Mouse (Mus musculus): ENCODE measurements around the gene Tatdn2.

The Tatdn2 gene

GRCm38 (mm10) chr6:113696582-113697221 is at the start of gene Tatdn2:
Gene Tatdn2 (plus strand): TSS chr6:113697050.
- in situ Hi-C loops (cut with MboI; ENCODE audit: unreplicated experiment in 2 of 2), result no loop called here

- in situ Hi-C loops (cut with MboI; ENCODE audit: unreplicated experiment in 2 of 2), result no loop called here
Measured at GRCm38 (mm10) chr6:113649346-113650196, 47.3 kb upstream of the Tatdn2 start.

GRCm38 (mm10) chr6:113650197-113650640 is 46.6 kb upstream of the Tatdn2 start:
- in situ Hi-C loops (cut with MboI; ENCODE audit: unreplicated experiment in 2 of 2), result no loop called here

- in situ Hi-C loops (cut with MboI; ENCODE audit: unreplicated experiment in 2 of 2), result no loop called here
Measured at GRCm38 (mm10) chr6:113651626-113652025, 45.2 kb upstream of the Tatdn2 start.

- in situ Hi-C loops (cut with MboI; ENCODE audit: unreplicated experiment in 2 of 2), result no loop called here
Measured at GRCm38 (mm10) chr6:113653551-113653950, 43.3 kb upstream of the Tatdn2 start.

- in situ Hi-C loops (cut with MboI; ENCODE audit: unreplicated experiment in 2 of 2), result no loop called here
Measured at GRCm38 (mm10) chr6:113654102-113654501, 42.7 kb upstream of the Tatdn2 start.

GRCm38 (mm10) chr6:113654753-113655397 is 42.0 kb upstream of the Tatdn2 start:
- in situ Hi-C loops (cut with MboI; ENCODE audit: unreplicated experiment in 2 of 2), result no loop called here

- in situ Hi-C loops (cut with MboI; ENCODE audit: unreplicated experiment in 2 of 2), result no loop called here
Measured at GRCm38 (mm10) chr6:113655475-113655874, 41.4 kb upstream of the Tatdn2 start.

GRCm38 (mm10) chr6:113656847-113657246 is 40.0 kb upstream of the Tatdn2 start:
- in situ Hi-C loops (cut with MboI; ENCODE audit: unreplicated experiment in 2 of 2), result no loop called here

GRCm38 (mm10) chr6:113658226-113658625 is 38.6 kb upstream of the Tatdn2 start:
- in situ Hi-C loops (cut with MboI; ENCODE audit: unreplicated experiment in 2 of 2), result no loop called here

- in situ Hi-C loops (cut with MboI; ENCODE audit: unreplicated experiment in 2 of 2), result no loop called here
Measured at GRCm38 (mm10) chr6:113659648-113660491, 37.0 kb upstream of the Tatdn2 start.

- in situ Hi-C loops (cut with MboI; ENCODE audit: unreplicated experiment in 2 of 2), result no loop called here
Measured at GRCm38 (mm10) chr6:113660492-113661352, 36.1 kb upstream of the Tatdn2 start.

- in situ Hi-C loops (cut with MboI; ENCODE audit: unreplicated experiment in 2 of 2), result no loop called here
Measured at GRCm38 (mm10) chr6:113661353-113662241, 35.3 kb upstream of the Tatdn2 start.

- in situ Hi-C loops (cut with MboI; ENCODE audit: unreplicated experiment in 2 of 2), result no loop called here
Measured at GRCm38 (mm10) chr6:113662964-113663700, 33.7 kb upstream of the Tatdn2 start.

GRCm38 (mm10) chr6:113664305-113664704 is 32.5 kb upstream of the Tatdn2 start:
- in situ Hi-C loops (cut with MboI; ENCODE audit: unreplicated experiment in 2 of 2), result no loop called here

- in situ Hi-C loops (cut with MboI; ENCODE audit: unreplicated experiment in 2 of 2), result no loop called here
Measured at GRCm38 (mm10) chr6:113667611-113668122, 29.2 kb upstream of the Tatdn2 start.

GRCm38 (mm10) chr6:113668287-113669154 is 28.3 kb upstream of the Tatdn2 start:
- in situ Hi-C loops (cut with MboI; ENCODE audit: unreplicated experiment in 2 of 2), result no loop called here
